ENCODE assay signal across 16 mouse cellular contexts in genomic region chr4:121031440-121031839, GRCm38 (mm10). TPM values are rescaled to one million over a fixed set of nuclear protein-coding genes. Genes with fewer than 3 reads are reported as not detected.
DNase-seq lines count a peak whose midpoint lies in the region; TF ChIP-seq lines count a peak whose summit lies in the region.
"Had no signal": no experiment of that assay in that cellular context is flagged by ENCODE, and none has a peak within 500 bp of the region (broad histone marks: within the 10 kb centered on the region; RNA-seq: fewer than 3 reads in every experiment).

No protein-coding gene starts in this region.

- H3K79me2 ChIP-seq in liver, adult 2 months (ENCODE audit: control insufficient read depth, insufficient read depth, low read length), result no peaks in the 10 kb centered on the region

- TF ChIP-seq CTCF in liver, adult 2 months (IDR thresholded peaks at IDR 0.05; ENCODE audit: low read depth, low read length), result peak; percentile 5; the same call in 1 of the 2 replicates

- no peaks in the 10 kb centered on the region for H3K4me1 ChIP-seq in liver, adult 2 months (ENCODE audit: control insufficient read depth, insufficient read depth, low read length)
- H3K4me1 ChIP-seq: embryonic facial prominence, embryonic 12.5 days; forebrain, embryonic 10.5 days; neural tube, embryonic 13.5 days had no signal

- H3K9ac ChIP-seq in liver, adult 2 months (ENCODE audit: low read depth, low read length), result no peak overlapping the region
- H3K9ac ChIP-seq: embryonic facial prominence, embryonic 12.5 days; neural tube, embryonic 13.5 days had no signal

- DNase-seq in liver, adult 2 months (ENCODE audit: extremely low read depth, low read depth, low spot score), result no peak
- no peak for DNase-seq in liver
- DNase-seq in CD4-positive, CD25-positive, alpha-beta regulatory T cell, adult 2 months (ENCODE audit: low read depth, low spot score), result peak; percentile 51
- peak; percentile 52 for DNase-seq in NIH3T3 (ENCODE audit: low read depth)
- DNase-seq in naive thymus-derived CD4-positive, alpha-beta T cell, adult 2 months (ENCODE audit: low read depth), result peak; percentile 47
- no peak for DNase-seq in frontal cortex, postnatal 10 days (ENCODE audit: low spot score in 2 of 2)
- no peak for DNase-seq in layer of hippocampus, adult 8-10 months (ENCODE audit: low spot score in 2 of 2)
- DNase-seq: cerebellum, postnatal 14 days; kidney, adult 9 months; layer of hippocampus, adult 9-11 months; lung, postnatal 10 days; midbrain, embryonic 14.5 days had no signal

- no peak for TF ChIP-seq POLR2A in liver, adult 2 months (IDR thresholded peaks at IDR 0.05; ENCODE audit: extremely low read depth, insufficient read depth, low read length)

- no peak overlapping the region for H3K27ac ChIP-seq in liver, adult 2 months (replicated peaks; ENCODE audit: insufficient read depth, low read depth, low read length)
- H3K27ac ChIP-seq: embryonic facial prominence, embryonic 12.5 days; forebrain, embryonic 10.5 days; neural tube, embryonic 13.5 days had no signal

- WGBS in liver, adult 2 months, result 62% methylated on average over 4 of the region's 4 CpGs

- H3K27me3 ChIP-seq in liver, adult 2 months (ENCODE audit: control insufficient read depth, insufficient read depth, low read length), result no peaks in the 10 kb centered on the region
- H3K27me3 ChIP-seq: embryonic facial prominence, embryonic 12.5 days; neural tube, embryonic 13.5 days had no signal

- H3K4me3 ChIP-seq in liver, adult 2 months (ENCODE audit: insufficient read depth, low read depth, low read length), result no peak overlapping the region
- H3K4me3 ChIP-seq: embryonic facial prominence, embryonic 12.5 days; forebrain, embryonic 10.5 days; neural tube, embryonic 13.5 days had no signal

- H3K36me3 ChIP-seq in liver, adult 2 months (ENCODE audit: control insufficient read depth, insufficient read depth, low read length), result no peaks in the 10 kb centered on the region
- H3K36me3 ChIP-seq: embryonic facial prominence, embryonic 12.5 days; forebrain, embryonic 10.5 days; G1E; neural tube, embryonic 13.5 days had no signal

RNA-seq across cellular contexts. Expression of gene Col9a2, which starts 7.7 kb away (rescaled TPM):
- total RNA-seq in liver, adult 2 months (2014; rRNA removed), result not detected in 2 replicates
- not detected in 2 replicates for polyA plus RNA-seq in liver, adult 2 months (2012; rRNA removed)
- 1 to 10 TPM; 4.1 to 5.7 (median 5.0) TPM for total RNA-seq in layer of hippocampus, adult 8-10 months (2022)
- total RNA-seq: G1E had no signal
- polyA plus RNA-seq: G1E had no signal

RNA-seq across cellular contexts. Expression of gene Smap2, which starts 14.4 kb away (rescaled TPM):
- 13.7 and 16.9 TPM in 2 replicates for total RNA-seq in liver, adult 2 months (2014; rRNA removed)
- polyA plus RNA-seq in liver, adult 2 months (2012; rRNA removed), result 19.2 and 20.8 TPM in 2 replicates
- total RNA-seq in layer of hippocampus, adult 8-10 months (2022), result 100 to 1,000 TPM; 151 to 166 (median 157) TPM

Comparison
In these comparisons a context has a peak if more than half of its experiments do, and no peak if none do; other contexts are left out.
1. DNase-seq: peak in CD4-positive, CD25-positive, alpha-beta regulatory T cell, adult 2 months (single experiment), NIH3T3 (single experiment) and naive thymus-derived CD4-positive, alpha-beta T cell, adult 2 months (single experiment); none in liver, adult 2 months (single experiment), liver (single experiment), frontal cortex, postnatal 10 days (0 of 2) and layer of hippocampus, adult 8-10 months (0 of 2).